Mouse (Mus musculus): ENCODE results near the gene Fzd7. TPM values are rescaled to one million over a fixed set of nuclear protein-coding genes. Genes with fewer than 3 reads are reported as not detected.
"Not testable (repeated sequence)": the region's sequence is repeated elsewhere in the genome, so short reads cannot be mapped to it uniquely, and the experiment has no call there.

Gene Fzd7
- polyA plus RNA-seq (2015; fragmentation: Nextera tagmentation; extraction: Ambion mirVana) = 7.1 and 10.3 TPM in 2 replicates

- no peaks in the 10 kb centered on the region for H3K27me3 ChIP-seq
- H3K4me3 ChIP-seq = peak within 1 kb of the TSS; percentile 74
- ATAC-seq (ENCODE audit: insufficient number of reproducible peaks, low FRiP score, low TSS enrichment, low read depth) = peak; percentile 10
- H3K4me1 ChIP-seq = peaks cover 44% of the 10 kb centered on the region
- H3K36me3 ChIP-seq = no peaks in the 10 kb centered on the region
- WGBS = under 1% methylated on average over 32 of the region's 35 CpGs
- no peaks in the 10 kb centered on the region for H3K9me3 ChIP-seq
- H3K9ac ChIP-seq = peak within 1 kb of the TSS; percentile 57
- peak within 1 kb of the TSS; percentile 99 for H3K27ac ChIP-seq
- H3K4me2 ChIP-seq = peak within 1 kb of the TSS; percentile 95
Observed at GRCm38 (mm10) chr1:59482331-59482695, at the start of gene Fzd7. Gene Fzd7, plus strand, starts transcription at chr1:59482424.

- Histone ChIP-seq H3K4me2 (no peak overlapping the region), H3K9me3 (no peaks in the 10 kb centered on the region), H3K36me3 (no peaks in the 10 kb centered on the region), H3K4me1 (peaks cover 7% of the 10 kb centered on the region; the same call in 1 of the 2 replicates), H3K27ac (no peak overlapping the region), H3K9ac (no peak overlapping the region), H3K27me3 (no peaks in the 10 kb centered on the region), H3K4me3 (no peak overlapping the region)
- no peak for ATAC-seq (ENCODE audit: insufficient number of reproducible peaks, low FRiP score, low TSS enrichment, low read depth)
- 66% methylated on average over 6 of the region's 6 CpGs for WGBS
Observed at GRCm38 (mm10) chr1:59433296-59433695, 48.9 kb upstream of the Fzd7 start.

GRCm38 (mm10) chr1:59434071-59434470, 48.2 kb upstream of the Fzd7 start:
- Histone ChIP-seq H3K4me3 (no peak overlapping the region), H3K27me3 (no peaks in the 10 kb centered on the region), H3K4me1 (peaks cover 7% of the 10 kb centered on the region; the same call in 1 of the 2 replicates), H3K4me2 (no peak overlapping the region), H3K36me3 (no peaks in the 10 kb centered on the region), H3K9ac (no peak overlapping the region), H3K9me3 (no peaks in the 10 kb centered on the region), H3K27ac (no peak overlapping the region)
- ATAC-seq (ENCODE audit: insufficient number of reproducible peaks, low FRiP score, low TSS enrichment, low read depth) = no peak
- 58% methylated on average over 3 of the region's 3 CpGs for WGBS

DNA sequence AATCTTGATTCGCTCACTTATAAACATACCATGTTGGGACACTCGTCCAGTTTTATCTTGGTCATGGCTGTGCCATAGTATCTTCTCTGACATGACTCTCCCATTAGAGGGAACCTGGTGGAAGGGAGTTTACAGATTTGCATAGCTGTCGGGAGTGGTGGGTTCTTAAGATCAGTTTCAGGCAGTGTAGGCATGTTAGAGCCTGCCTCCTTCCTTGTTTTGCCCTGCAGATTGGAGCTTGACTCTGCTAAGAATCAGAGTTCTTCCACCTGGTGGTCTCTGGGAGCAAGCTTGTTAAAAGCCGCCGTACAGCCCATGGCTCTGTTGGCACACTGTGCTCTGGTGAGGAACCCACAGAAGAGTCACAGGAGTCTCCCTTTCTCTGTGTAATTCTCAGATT, 47.0 kb upstream of the Fzd7 start:
- no peak for ATAC-seq (ENCODE audit: insufficient number of reproducible peaks, low FRiP score, low TSS enrichment, low read depth)
- Histone ChIP-seq H3K4me3 (no peak overlapping the region), H3K27me3 (no peaks in the 10 kb centered on the region), H3K9ac (no peak overlapping the region), H3K4me1 (peaks cover 7% of the 10 kb centered on the region; the same call in 1 of the 2 replicates), H3K9me3 (no peaks in the 10 kb centered on the region), H3K27ac (no peak overlapping the region), H3K4me2 (no peak overlapping the region), H3K36me3 (no peaks in the 10 kb centered on the region)
- 71% methylated on average over 5 of the region's 5 CpGs for WGBS

DNA sequence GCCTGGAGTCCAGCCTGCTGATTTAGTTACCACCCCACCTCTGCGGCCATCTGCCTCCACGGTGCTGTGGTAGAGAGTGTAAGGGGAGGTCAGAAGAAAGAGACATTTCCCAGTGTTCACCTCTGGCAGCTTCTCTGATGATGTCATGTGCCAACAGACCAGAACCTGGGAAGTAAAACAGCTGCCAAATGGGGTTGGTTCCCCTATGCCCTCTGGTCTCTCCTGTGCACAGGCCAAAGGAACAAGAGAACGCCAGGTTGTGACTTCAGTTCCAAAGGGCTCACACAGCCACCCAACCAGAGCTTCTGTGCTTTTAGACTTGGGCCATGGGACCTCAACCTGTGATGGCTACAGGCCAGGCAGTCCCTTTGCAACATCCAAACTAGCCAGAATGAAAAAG, 45.9 kb upstream of the Fzd7 start:
- H3K9me3 ChIP-seq = no peaks in the 10 kb centered on the region
- H3K4me3 ChIP-seq = no peak overlapping the region
- H3K36me3 ChIP-seq = no peaks in the 10 kb centered on the region
- WGBS = 75% methylated on average over 3 of the region's 3 CpGs
- ATAC-seq (ENCODE audit: insufficient number of reproducible peaks, low FRiP score, low TSS enrichment, low read depth) = no peak
- no peaks in the 10 kb centered on the region for H3K27me3 ChIP-seq
- no peak overlapping the region for H3K9ac ChIP-seq
- peaks cover 7% of the 10 kb centered on the region; the same call in 1 of the 2 replicates for H3K4me1 ChIP-seq
- no peak overlapping the region for H3K27ac ChIP-seq
- H3K4me2 ChIP-seq = no peak overlapping the region

- Histone ChIP-seq H3K27ac (no peak overlapping the region), H3K9me3 (no peaks in the 10 kb centered on the region), H3K4me3 (no peak overlapping the region), H3K27me3 (no peaks in the 10 kb centered on the region), H3K4me1 (peaks cover 7% of the 10 kb centered on the region; the same call in 1 of the 2 replicates), H3K36me3 (no peaks in the 10 kb centered on the region), H3K9ac (no peak overlapping the region), H3K4me2 (no peak overlapping the region)
- 44% methylated on average over 3 of the region's 3 CpGs for WGBS
- ATAC-seq (ENCODE audit: insufficient number of reproducible peaks, low FRiP score, low TSS enrichment, low read depth) = no peak
Observed at GRCm38 (mm10) chr1:59437927-59438326, 44.3 kb upstream of the Fzd7 start.

DNA sequence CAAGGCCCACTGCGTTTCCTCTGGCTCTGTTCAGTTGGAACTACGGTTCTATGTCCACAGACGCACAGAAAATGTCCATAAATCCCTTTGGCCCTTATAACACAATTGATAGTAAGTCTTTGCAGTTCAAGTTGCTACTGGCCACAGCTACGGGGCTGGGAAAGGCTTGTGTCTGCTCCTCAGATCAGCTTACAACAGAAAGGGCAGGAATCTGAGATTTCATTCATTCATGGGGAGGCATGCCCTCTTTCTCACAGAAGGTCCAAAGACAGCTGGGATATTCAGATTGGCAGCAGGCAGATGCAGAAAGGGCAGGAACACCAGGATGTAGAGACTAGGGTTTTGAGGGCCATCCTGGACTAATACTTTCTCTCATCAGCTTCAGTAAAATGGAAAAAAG, 43.9 kb upstream of the Fzd7 start:
- ATAC-seq (ENCODE audit: insufficient number of reproducible peaks, low FRiP score, low TSS enrichment, low read depth) = no peak
- Histone ChIP-seq H3K9me3 (no peaks in the 10 kb centered on the region), H3K4me2 (no peak overlapping the region), H3K27me3 (no peaks in the 10 kb centered on the region), H3K27ac (peak overlapping the region; percentile 38; the same call in 1 of the 2 replicates), H3K4me1 (peaks cover 7% of the 10 kb centered on the region; the same call in 1 of the 2 replicates), H3K9ac (no peak overlapping the region), H3K36me3 (no peaks in the 10 kb centered on the region), H3K4me3 (no peak overlapping the region)
- WGBS = 57% methylated on average over 4 of the region's 4 CpGs

DNA sequence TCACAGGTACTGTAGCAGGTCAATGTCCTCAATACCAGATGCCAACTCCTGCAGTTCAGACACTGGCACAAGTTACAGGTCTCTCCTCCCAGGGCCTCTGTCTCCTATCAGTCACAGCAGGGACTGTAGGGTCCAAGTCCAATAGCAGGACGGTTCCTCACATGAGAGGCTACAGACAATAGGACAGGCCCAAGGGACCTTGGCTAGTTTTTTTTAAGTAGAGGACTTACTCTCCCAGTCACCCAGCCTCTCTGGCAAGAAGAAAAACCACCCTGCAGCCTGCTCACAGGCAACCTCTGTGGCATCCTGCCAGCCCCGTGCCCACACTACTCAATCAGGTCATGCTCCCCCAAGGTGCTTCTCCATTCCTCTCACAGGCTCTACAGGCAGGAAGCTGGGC, 43.0 kb upstream of the Fzd7 start:
- Histone ChIP-seq H3K36me3 (no peaks in the 10 kb centered on the region), H3K4me3 (no peak overlapping the region), H3K27me3 (no peaks in the 10 kb centered on the region), H3K4me2 (no peak overlapping the region), H3K27ac (no peak overlapping the region), H3K9me3 (no peaks in the 10 kb centered on the region), H3K4me1 (peaks cover 7% of the 10 kb centered on the region; the same call in 1 of the 2 replicates), H3K9ac (no peak overlapping the region)
- no peak for ATAC-seq (ENCODE audit: insufficient number of reproducible peaks, low FRiP score, low TSS enrichment, low read depth)
- WGBS = 76% methylated on average over 2 of the region's 2 CpGs

GRCm38 (mm10) chr1:59439941-59440340, 42.3 kb upstream of the Fzd7 start:
- Histone ChIP-seq H3K4me2 (no peak overlapping the region), H3K4me1 (peaks cover 7% of the 10 kb centered on the region; the same call in 1 of the 2 replicates), H3K27me3 (no peaks in the 10 kb centered on the region), H3K9me3 (no peaks in the 10 kb centered on the region), H3K27ac (no peak overlapping the region), H3K36me3 (no peaks in the 10 kb centered on the region), H3K9ac (no peak overlapping the region), H3K4me3 (no peak overlapping the region)
- ATAC-seq (ENCODE audit: insufficient number of reproducible peaks, low FRiP score, low TSS enrichment, low read depth) = no peak
- WGBS = 73% methylated on average over 1 of the region's 1 CpGs

DNA sequence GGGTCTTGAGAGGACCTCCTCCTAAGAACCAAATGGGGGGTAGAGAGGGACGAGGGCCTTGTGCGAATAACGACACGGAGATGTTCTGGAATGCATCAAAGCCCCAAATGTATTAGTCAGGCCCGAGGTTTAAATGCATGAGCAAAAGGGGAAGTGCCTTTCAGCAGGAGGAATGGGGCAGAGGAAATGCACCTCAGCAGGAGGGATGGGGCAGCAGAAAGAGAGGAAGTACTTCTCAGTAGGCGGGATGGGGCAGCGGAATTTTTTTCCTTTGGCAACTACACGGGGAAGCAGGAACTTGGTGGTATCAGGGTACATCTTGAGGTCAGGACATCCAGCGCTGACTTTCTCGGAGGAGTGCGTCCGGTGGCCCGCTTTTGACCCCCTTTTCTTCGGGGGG, 39.5 kb upstream of the Fzd7 start:
- 91% methylated on average over 14 of the region's 14 CpGs for WGBS
- not testable (repeated sequence) for ATAC-seq (ENCODE audit: insufficient number of reproducible peaks, low FRiP score, low TSS enrichment, low read depth); H3K4me2 ChIP-seq

DNA sequence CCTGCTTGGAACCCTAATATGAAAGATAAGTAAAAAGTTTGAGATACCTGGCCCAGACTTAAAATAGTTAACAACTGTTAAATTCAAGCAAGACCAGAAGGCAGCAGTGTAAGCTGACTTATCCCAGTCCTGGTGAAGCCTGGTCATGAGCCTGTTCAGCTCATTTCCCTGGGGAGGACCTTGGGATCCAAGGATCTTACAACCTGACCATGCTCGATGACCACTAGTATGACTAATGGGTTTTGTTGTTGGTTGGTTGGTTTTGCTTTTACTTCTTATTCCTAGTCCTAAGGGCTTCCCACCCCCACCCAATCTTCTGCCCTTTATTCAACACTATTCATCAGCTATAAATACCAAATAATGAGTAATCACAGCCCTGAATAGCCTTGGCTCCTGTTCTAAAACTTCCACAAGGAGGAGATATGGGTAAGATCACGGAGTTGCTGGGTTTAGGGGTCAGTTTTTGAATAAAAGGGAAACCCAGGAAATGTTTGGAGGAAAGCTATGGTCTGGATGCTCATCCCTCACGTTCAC, 38.0 kb upstream of the Fzd7 start:
- Histone ChIP-seq H3K4me1 (peaks cover 15% of the 10 kb centered on the region), H3K27me3 (no peaks in the 10 kb centered on the region), H3K27ac (no peak overlapping the region), H3K4me2 (no peak overlapping the region), H3K36me3 (no peaks in the 10 kb centered on the region), H3K9me3 (no peaks in the 10 kb centered on the region), H3K9ac (no peak overlapping the region), H3K4me3 (no peak overlapping the region)
- WGBS = 77% methylated on average over 3 of the region's 3 CpGs
- ATAC-seq (ENCODE audit: insufficient number of reproducible peaks, low FRiP score, low TSS enrichment, low read depth) = no peak

More for the DNA sequence above, 39.5 kb upstream of the Fzd7 start:
- H3K4me3 ChIP-seq, H3K9ac ChIP-seq, H3K27me3 ChIP-seq, H3K27ac ChIP-seq, H3K9me3 ChIP-seq, H3K4me1 ChIP-seq, H3K36me3 ChIP-seq: not testable (repeated sequence)

GRCm38 (mm10) chr1:59445242-59445641, 37.0 kb upstream of the Fzd7 start:
- Histone ChIP-seq H3K4me3 (no peak overlapping the region), H3K4me2 (no peak overlapping the region), H3K4me1 (peaks cover 23% of the 10 kb centered on the region), H3K27ac (no peak overlapping the region), H3K36me3 (no peaks in the 10 kb centered on the region), H3K27me3 (no peaks in the 10 kb centered on the region), H3K9ac (no peak overlapping the region), H3K9me3 (no peaks in the 10 kb centered on the region)
- WGBS = 89% methylated on average over 5 of the region's 5 CpGs
- ATAC-seq (ENCODE audit: insufficient number of reproducible peaks, low FRiP score, low TSS enrichment, low read depth) = no peak
